Mouse (Mus musculus): ENCODE measurements at regions not wholly inside any gene's neighbourhood (a gene's known extent, or its start where the extent isn't known, plus 50 kb on each side); places are given as distances from the start of the nearest gene placed in this dataset.
"Not testable (repeated sequence)": the region's sequence is repeated elsewhere in the genome, so short reads cannot be mapped to it uniquely, and the experiment has no call there.

- DNase-seq (ENCODE audit: low read depth), result no peak
Observed at GRCm38 (mm10) chr2:107869304-107869958, 579.0 kb downstream of the Kcna4 start.

GRCm38 (mm10) chr2:107879663-107880062 is 589.2 kb downstream of the Kcna4 start:
- DNase-seq (ENCODE audit: low read depth), result peak; percentile 1

GRCm38 (mm10) chr2:107886063-107886762 is 595.8 kb downstream of the Kcna4 start:
- DNase-seq (ENCODE audit: low read depth), result no peak

- no peak for DNase-seq (ENCODE audit: low read depth)
Observed at GRCm38 (mm10) chr2:107888245-107888644, 597.8 kb downstream of the Kcna4 start.

- no peak for DNase-seq (ENCODE audit: low read depth)
Observed at GRCm38 (mm10) chr2:107925116-107925515, 634.7 kb downstream of the Kcna4 start.

GRCm38 (mm10) chr2:107926606-107927005 is 636.2 kb downstream of the Kcna4 start:
- no peak for DNase-seq (ENCODE audit: low read depth)

- DNase-seq (ENCODE audit: low read depth), result no peak
Observed at GRCm38 (mm10) chr2:107935336-107935735, 644.9 kb downstream of the Kcna4 start.

- DNase-seq (ENCODE audit: low read depth), result no peak
Observed at GRCm38 (mm10) chr2:107935775-107936174, 645.3 kb downstream of the Kcna4 start.

GRCm38 (mm10) chr2:107941374-107941773 is 650.9 kb downstream of the Kcna4 start:
- DNase-seq (ENCODE audit: low read depth), result no peak

GRCm38 (mm10) chr2:107945837-107946451 is 655.5 kb downstream of the Kcna4 start:
- DNase-seq (ENCODE audit: low read depth), result no peak

GRCm38 (mm10) chr2:107955608-107956127 is 665.2 kb downstream of the Kcna4 start:
- DNase-seq (ENCODE audit: low read depth), result not testable (repeated sequence)

GRCm38 (mm10) chr2:107963921-107964320 is 673.5 kb downstream of the Kcna4 start:
- DNase-seq (ENCODE audit: low read depth), result not testable (repeated sequence)

- no peak for DNase-seq (ENCODE audit: low read depth)
Observed at GRCm38 (mm10) chr2:107964841-107965240, 674.4 kb downstream of the Kcna4 start.

- DNase-seq (ENCODE audit: low read depth), result no peak
Observed at GRCm38 (mm10) chr2:107965336-107966306, 675.2 kb downstream of the Kcna4 start.

GRCm38 (mm10) chr2:107968526-107968925 is 678.1 kb downstream of the Kcna4 start:
- no peak for DNase-seq (ENCODE audit: low read depth)

- no peak for DNase-seq (ENCODE audit: low read depth)
Observed at GRCm38 (mm10) chr2:107969526-107969925, 679.1 kb downstream of the Kcna4 start.

GRCm38 (mm10) chr2:107973528-107973927 is 683.1 kb downstream of the Kcna4 start:
- DNase-seq (ENCODE audit: low read depth), result no peak

GRCm38 (mm10) chr2:107994831-107995230 is 704.4 kb downstream of the Kcna4 start:
- DNase-seq (ENCODE audit: low read depth), result no peak

GRCm38 (mm10) chr2:108011534-108011933 is 721.1 kb downstream of the Kcna4 start:
- DNase-seq (ENCODE audit: low read depth), result no peak

GRCm38 (mm10) chr2:108023206-108023605 is 732.8 kb downstream of the Kcna4 start:
- no peak for DNase-seq (ENCODE audit: low read depth)

GRCm38 (mm10) chr2:108030657-108031056 is 740.2 kb downstream of the Kcna4 start:
- no peak for DNase-seq (ENCODE audit: low read depth)

All from induced T-regulatory cell, adult 2 months (primary cell).